Mouse (Mus musculus): ENCODE data around the gene Pir. TPM values are rescaled to one million over a fixed set of nuclear protein-coding genes. Genes with fewer than 3 reads are reported as not detected.
A peak's percentile ranks its signal among the peaks of the same experiment; 100 is the strongest.

Gene Pir
- polyA plus RNA-seq (2012; rRNA removed): 20.4 and 21.0 TPM in 2 replicates

- peak; percentile 37 for DNase-seq (ENCODE audit: low spot score)
These were observed at the start of gene Pir for GRCm38 (mm10) chrX:164269285-164269761. Pir (plus strand) TSS chrX:164269371.

GRCm38 (mm10) chrX:164221989-164222388 is 47.2 kb upstream of the Pir start:
- no peak for DNase-seq (ENCODE audit: low spot score)

DNA sequence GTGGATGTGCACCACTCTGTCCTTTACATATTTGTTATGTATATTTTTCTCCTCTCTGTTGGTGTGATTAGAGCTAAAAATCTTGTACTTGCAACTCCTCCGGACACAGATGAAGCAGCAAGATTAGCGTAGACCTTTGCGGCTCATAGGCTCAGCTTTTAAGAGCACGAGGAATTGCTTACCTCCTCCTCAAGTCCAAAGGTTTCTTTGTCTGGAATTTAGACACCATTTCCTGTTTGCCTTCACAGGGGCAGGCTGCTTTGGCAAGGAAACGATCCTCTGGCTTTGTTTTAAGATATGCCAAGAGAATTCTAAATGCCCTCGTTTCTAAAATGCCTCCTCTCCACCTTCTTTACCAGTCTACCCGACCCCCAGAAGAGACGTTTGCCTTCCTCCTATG is 35.8 kb upstream of the Pir start:
- DNase-seq (ENCODE audit: low spot score): no peak

GRCm38 (mm10) chrX:164245714-164246113 is 23.5 kb upstream of the Pir start:
- DNase-seq (ENCODE audit: low spot score): no peak

DNA sequence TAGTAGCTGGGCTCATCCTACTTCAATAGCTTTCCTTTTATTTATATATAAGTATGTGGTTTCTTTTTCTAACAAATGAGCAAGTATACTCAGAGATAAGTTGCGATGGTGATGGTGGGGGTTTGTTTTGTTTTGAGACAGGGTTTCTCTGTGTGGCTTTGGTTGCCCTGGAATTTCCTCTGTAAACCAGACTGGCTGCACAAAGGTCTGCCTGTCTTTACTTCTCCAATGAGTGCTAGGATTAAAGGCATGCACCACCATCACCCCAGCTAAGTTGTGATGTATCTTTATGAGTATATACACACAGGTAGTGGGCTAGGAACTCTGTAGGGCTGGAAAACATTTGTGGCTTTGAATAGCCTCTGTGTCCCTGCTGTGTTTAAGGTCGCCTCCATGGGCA is 22.4 kb upstream of the Pir start:
- DNase-seq (ENCODE audit: low spot score): no peak

DNA sequence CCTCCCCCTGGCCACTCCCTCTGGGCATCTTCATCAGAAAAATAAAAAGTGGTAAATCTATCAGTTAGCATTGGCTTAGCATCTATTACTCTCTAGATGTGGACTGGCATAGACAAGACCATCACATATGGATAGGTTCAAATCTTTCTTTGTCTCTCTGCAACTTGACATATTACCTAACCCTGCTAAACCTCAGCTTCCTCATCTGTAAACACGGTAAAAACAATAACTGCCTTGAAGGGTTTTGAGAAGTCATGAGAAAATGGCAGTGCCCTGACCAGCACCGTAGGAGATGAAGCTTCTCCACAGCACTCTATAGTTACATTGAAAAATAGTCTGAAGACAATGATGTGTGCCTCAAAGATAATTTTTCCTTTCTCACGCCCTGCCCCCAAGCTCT is 12.6 kb upstream of the Pir start:
- DNase-seq (ENCODE audit: low spot score): no peak

DNA sequence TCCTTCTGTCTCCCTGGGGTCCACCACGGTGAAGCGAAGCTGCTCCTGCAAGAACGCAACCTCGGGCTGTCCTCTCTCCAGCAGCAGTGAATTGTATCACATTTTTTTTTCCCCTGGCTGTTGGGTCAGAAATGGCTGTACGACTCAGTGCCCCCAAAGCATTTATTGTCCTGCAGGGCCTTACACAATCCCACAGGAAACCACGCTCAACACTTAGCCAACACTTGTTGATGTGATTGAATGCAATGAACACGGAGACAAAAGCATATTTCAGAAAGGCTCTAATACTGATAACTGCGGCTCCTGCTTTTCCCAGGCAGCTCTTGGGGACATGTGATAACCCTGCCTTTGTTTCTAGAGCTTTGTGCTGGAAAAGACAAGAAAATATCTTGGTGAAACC is 11.1 kb upstream of the Pir start, which contains the start of gene Bmx:
TSS of gene Bmx (minus strand) at position 137 of the 400 bp plus-strand sequence.
- no peak for DNase-seq (ENCODE audit: low spot score)

- DNase-seq (ENCODE audit: low spot score): no peak
These were observed 10.5 kb upstream of the Pir start for GRCm38 (mm10) chrX:164258662-164259061.

- DNase-seq (ENCODE audit: low spot score): no peak
These were observed 6.9 kb upstream of the Pir start for GRCm38 (mm10) chrX:164262286-164262685.

DNA sequence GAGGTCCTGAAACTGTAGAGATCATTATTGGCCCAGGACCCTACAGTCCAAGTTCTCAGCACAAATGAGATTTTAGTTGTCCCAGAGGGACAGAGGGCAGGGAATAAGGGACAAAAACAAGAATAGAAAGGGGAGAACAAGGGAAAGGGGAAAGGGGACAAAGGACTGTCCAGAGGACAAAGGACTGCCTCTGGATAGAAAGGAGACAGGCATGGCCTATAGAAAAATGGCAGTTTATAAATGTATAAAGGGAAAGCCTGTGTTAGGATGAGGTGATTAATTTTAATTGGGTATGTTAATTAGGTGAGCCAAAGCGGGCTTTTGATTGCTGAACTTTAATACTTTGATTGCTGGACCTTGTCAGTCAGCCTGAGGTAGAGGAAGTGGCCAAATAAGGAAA is 4.3 kb upstream of the Pir start:
- no peak for DNase-seq (ENCODE audit: low spot score)

DNA sequence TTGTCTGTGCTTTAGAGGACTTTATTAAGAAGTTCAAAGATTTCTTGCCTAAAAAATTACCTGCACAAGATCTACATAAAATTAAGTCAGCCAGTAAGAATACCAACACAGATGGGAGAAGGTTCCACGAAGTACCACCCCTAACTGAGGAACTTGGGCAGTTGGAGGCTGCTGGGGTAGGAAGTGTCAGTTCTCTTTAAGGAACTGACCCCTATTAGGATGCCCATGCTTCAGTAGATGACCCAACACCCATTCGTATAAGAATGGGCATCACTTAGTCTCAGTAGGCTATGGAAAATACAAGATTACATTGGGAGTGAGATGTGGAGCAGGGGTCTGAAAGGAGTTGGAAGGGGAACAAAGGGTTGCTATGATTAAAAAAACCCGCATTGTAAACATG is 1.4 kb downstream of the Pir start:
- no peak for DNase-seq (ENCODE audit: low spot score)

- DNase-seq (ENCODE audit: low spot score): no peak
These were observed 6.4 kb downstream of the Pir start for GRCm38 (mm10) chrX:164275536-164275935.

GRCm38 (mm10) chrX:164280918-164281647 is 11.9 kb downstream of the Pir start:
- no peak for DNase-seq (ENCODE audit: low spot score)

GRCm38 (mm10) chrX:164283808-164284207 is 14.6 kb downstream of the Pir start:
- no peak for DNase-seq (ENCODE audit: low spot score)

GRCm38 (mm10) chrX:164287077-164287476 is 17.9 kb downstream of the Pir start:
- no peak for DNase-seq (ENCODE audit: low spot score)

DNA sequence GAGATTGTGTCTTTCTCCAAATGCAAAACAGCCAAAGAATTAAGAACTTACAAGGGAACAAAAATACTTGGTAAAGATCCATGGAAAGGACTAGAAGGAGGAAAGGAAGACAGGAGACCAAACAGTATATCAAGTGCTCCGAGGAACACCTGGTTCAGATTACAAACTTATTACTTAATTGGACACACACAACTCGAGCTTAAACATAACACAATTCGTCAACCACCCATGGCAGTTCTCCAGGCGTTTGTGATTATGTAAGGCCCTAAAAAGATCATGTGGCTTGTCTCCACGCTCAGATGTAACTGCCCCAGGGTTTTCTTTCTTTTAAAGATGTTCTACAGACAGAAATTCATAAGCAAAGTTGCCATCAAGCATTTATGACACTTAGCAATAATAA is 22.0 kb downstream of the Pir start:
- no peak for DNase-seq (ENCODE audit: low spot score)

- no peak for DNase-seq (ENCODE audit: low spot score)
These were observed 37.1 kb downstream of the Pir start for GRCm38 (mm10) chrX:164306250-164306649.

GRCm38 (mm10) chrX:164313876-164314275 is 44.7 kb downstream of the Pir start:
- no peak for DNase-seq (ENCODE audit: low spot score)

- DNase-seq (ENCODE audit: low spot score): no peak
These were observed 49.4 kb downstream of the Pir start for GRCm38 (mm10) chrX:164318554-164318953.

GRCm38 (mm10) chrX:164320031-164320430 is 50.9 kb downstream of the Pir start:
- no peak for DNase-seq (ENCODE audit: low spot score)

DNA sequence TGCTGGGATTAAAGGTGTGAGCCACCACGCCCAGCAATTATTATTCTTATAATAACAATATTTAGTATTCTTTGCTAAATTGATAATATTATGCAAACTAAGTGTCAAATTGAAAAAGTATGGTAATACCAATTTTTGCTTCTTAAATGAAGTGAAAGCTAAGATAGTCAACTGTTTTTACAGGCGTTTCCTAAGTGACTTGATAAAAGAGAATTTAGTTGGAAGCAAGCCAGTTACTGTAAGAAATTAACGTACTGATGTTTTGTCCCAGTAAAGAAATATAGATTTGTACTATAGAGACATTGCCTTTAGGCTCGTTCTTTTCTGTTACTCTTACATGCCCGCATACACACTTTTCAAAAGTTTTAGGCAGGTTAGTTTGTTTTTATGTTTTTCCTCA is 53.3 kb downstream of the Pir start:
- no peak for DNase-seq (ENCODE audit: low spot score)

- no peak for DNase-seq (ENCODE audit: low spot score)
These were observed 54.3 kb downstream of the Pir start for GRCm38 (mm10) chrX:164323391-164323913.

DNA sequence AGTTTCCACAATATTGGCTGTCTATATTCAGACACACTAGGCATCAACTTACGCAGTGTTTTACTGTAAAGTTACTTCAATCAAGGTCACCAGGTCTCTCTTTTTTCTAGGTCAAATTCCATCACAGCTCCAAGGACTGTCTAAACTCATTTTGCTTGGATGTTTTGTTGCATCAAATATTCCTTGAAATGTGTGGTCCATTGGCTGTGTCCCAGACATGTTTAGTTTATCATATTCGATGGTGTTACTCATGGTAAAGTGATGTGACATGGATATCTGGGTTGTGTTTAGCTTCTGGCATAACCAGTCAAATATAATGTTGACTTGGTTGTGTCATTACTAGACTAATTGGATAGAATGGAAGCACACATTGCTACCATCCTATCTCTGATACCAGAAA is 61.2 kb downstream of the Pir start:
- no peak for DNase-seq (ENCODE audit: low spot score)

DNA sequence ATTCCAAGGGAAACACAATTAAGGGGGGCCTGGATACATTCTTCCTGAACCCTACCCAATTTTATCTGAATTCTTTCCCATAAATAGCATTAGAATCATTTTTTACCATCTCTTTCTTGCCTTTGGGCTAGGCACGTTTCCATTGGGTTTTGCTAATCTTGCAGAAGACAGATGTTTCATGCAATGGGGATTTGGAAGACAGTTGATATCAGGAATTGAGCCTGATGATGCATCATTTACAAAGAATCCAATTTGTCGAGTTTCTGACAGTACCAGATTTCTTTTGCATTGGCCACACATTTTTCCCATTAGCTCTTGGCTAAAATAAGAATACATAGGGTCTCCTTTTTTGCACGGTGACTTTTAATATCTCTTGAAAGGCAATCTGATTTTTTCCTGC is 61.6 kb downstream of the Pir start:
- no peak for DNase-seq (ENCODE audit: low spot score)
